Mouse (Mus musculus) cerebellum, adult 9-11 months (tissue): ENCODE results near the gene Tspan14.

ENCODE experiments used
- DNase-seq: peaks from one replicate; pipeline ENCODE4 v3.0.0; 2022

The Tspan14 gene

DNA sequence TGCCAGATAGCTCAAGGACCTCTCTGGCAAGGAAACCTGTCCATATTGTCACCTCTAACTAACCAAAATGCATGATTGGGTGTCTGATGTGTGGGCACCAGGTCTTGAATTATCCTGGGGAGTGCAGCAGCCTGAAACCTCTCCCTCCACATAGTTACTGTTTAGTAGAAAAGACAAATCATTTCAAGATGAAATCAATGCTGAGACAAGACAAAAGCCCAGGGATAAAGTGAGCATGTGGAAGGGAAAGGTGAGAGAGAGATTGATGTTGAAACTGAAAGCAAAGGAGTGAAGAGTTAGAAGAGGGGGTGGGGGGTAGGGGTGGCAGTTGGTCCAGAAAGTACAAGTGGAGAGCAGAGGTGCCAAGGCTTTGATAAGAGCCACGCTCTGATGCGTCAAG is 1.4 kb upstream of the Tspan14 start:
- DNase-seq, result no peak

DNA sequence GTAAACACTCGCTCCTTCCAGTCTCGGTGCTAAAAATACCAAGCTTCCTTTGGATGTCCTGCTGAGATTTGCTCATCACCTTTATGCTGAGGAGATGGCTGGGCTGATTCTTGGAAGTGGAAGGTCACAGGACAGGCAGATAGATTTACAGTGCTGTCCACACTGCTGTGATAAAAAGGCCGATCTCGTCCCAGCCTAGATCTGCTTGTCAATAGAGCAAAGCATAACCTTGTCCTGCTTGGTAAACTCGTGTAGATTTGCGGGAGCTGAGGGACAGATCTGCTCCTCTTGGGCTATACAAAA is 942 bp upstream of the Tspan14 start:
- DNase-seq, result no peak

GRCm38 (mm10) chr14:40966862-40967597 is 423 bp upstream of the Tspan14 start:
- peak; percentile 95 for DNase-seq

GRCm38 (mm10) chr14:40965507-40966356 is 875 bp downstream of the Tspan14 start:
- DNase-seq, result peak; percentile 59

DNA sequence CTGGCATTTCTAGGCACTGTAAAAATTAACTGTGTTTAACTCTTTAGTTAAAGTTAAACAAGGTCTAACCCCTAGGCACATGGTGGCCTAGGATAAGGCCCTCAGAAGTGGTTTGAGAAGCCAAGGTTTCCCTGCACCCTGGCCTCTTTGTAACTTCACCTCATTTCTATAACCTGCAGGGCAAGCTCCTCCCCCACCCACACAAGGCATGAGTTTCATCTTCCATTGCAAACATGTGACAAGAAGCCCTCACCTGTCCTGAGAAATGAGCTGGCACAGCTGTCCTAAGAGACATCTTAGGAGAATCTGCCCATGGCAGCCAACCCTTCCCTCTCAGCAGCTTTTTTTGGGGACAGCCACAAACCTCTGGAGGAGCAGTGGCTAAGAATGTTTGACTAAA is 1.7 kb downstream of the Tspan14 start:
- DNase-seq, result no peak

GRCm38 (mm10) chr14:40964214-40964610 is 2.4 kb downstream of the Tspan14 start:
- DNase-seq, result no peak

DNA sequence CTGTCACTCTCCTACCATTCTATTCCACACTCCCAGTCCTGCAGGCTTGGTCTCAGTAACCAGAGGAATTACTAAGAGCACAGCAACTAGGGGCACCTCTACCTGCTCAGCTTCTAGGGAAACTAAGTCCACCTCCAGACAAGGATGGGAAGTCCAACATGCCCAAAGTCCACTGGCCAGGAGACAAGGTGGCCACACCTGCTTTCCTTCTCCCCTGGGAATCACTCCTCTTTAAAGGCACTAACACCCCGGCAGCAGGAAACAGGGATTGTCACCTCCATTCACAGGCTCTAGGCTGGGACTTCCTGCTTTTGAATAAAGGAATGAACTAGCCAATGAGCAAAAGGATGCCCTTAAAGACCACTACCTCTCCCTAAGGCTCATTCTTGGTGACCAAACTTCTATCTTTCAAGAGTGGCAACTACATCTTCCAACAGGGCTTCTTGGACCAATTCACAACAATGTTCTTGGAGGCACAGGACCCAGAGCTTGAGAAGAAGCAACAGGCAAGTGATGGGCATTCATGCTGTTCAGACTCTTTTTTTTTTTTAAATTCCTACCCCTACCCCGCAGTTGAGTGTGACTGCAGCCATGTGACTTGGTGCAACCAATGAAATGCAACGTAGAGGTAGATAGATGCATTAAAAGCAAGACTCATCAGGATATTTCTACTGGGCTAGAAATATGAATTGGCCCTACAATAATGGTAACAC is 3.0 kb downstream of the Tspan14 start:
- DNase-seq, result no peak

DNA sequence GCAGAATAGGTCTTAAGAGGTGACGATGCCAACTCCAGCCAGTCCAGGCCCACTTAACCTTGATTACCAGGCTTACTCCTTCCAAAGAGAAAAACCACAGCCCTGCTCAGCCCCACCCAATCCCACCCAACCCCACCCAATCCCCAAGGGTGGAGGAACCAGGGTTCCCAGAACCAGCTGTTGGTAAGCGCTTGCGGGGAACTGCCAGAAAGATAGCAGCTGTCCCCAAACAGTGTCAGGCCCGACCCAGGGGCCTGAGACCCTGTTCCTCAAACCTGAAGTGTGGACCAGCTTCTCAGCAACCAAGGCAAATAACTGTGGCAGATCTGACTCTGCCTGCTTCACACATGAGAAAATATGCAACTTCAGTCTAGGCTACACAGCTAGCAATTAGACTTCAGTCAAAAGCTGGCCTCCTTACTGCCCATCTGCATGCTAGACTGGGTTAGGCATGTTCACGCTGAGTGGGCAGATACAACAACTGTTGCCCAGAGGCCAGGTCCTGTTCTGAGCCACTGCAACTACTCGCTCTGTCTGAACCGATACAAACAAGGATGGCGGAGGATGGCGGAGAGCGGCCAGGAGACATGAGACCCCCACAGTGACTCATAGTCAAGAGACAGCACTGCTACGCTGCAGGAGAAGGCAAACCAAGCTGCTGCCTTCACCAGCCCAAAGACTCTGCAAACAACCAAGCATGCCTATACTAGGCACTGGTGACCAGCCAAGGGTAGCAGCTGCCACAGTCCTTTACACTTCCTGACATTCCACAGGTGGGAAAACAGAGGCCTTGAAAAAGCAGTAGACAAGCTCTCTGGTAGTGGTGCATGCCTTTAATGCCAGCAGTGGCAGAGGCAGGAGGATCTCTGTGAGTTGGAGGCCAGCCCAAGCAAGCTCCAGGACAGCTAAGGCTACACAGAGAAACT is 4.0 kb downstream of the Tspan14 start:
- no peak for DNase-seq

GRCm38 (mm10) chr14:40960237-40960636 is 6.4 kb downstream of the Tspan14 start:
- DNase-seq, result peak; percentile 1

DNA sequence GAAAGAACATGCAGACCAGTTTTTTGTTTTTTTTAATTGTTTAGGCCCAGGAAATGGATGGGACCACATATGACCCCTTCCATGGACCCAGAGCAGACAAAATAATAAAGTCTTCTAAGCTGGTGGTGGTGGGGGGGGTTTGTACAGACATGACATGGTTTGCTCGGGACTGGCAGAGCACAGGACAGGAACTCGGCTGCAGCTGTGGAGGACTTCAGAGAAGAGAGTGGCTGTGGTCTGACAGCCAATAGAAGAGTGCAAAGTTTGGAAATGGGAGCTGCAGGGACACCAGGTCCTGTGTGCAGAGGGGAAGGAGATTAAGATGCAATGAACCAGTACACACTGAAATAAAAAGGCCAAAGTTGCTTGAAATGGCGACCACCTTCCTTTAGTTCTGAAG is 7.0 kb downstream of the Tspan14 start:
- DNase-seq, result no peak

DNA sequence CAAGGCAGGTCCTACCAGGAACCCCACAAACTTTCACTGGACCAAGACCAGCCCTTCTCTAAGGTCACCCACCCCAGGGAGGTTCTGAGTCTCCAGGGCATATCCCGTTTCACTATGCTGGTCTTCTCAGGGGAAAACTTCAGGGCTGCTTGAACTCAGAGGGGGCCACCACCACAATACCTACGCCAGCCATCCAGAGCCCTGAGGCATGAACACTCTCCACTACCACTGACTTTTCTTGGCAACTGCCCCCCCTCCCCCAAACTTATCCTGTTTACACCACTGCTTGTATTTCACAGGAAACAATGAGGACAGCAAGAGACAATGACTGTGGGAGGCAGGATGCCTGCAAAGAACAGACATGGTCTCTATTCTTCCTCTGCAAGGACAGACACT is 7.6 kb downstream of the Tspan14 start:
- DNase-seq, result no peak

- no peak for DNase-seq
These were observed 8.3 kb downstream of the Tspan14 start for GRCm38 (mm10) chr14:40958083-40958985.

DNA sequence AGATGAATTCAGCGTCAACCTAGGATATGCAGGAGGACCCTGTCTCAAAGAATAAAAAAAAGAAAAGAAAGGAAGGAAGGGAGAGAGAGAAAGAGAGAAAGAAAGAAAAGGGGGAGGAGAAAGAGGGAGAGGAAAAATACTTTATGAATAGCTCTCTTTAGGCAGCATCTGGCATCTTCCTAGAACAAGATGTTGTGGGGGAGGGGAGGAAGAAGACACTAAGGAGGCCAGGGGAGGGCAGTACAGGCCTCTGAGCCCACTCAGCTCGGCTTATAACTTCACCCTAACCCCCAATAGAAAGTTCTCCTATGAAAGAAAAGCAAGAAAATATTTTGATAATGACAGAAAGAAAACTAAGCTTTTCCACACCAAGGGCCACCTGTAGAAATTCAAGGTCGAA is 9.0 kb downstream of the Tspan14 start:
- no peak for DNase-seq

DNA sequence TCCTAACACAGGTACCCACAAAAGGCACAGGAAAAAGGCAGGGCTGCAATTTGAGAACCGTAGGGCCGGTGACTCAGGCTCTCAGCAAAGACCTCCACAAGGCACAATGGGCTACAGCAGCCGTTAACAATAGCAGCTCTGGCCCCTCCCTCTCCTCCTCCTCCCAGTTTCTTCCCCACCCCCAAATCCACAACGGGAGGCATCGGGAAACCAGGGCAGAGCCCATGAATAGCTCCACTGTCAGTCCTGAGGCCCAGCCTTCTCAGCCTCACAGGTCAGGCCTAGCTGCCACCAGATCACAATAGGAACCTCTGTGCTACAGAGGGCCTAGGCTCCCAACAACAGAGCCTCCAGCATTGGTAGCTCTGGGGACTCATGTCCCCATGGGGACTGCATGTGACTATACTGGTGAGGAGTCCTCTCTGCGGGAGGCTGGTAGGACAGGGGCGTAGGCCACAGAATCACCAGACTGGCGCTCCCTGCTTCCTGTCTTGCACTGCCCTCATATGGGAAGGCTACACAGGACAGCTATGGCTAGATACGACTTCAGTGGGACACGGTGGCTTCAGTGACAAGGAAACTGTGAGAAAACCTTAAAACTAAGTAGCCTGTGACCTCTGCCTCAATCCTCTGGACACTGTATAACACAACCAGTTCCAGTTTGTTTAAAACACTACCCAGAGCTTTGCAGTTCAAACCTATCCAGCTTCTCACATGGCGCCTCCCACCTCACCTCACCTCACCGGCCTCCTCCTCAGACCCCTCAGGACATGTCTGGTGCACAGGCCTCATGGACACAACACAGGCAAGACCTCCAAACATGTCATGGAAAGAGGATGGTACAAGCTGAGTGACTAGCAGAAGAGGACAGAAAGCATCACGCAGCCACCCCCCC is 10.1 kb downstream of the Tspan14 start:
- DNase-seq, result peak; percentile 59

DNA sequence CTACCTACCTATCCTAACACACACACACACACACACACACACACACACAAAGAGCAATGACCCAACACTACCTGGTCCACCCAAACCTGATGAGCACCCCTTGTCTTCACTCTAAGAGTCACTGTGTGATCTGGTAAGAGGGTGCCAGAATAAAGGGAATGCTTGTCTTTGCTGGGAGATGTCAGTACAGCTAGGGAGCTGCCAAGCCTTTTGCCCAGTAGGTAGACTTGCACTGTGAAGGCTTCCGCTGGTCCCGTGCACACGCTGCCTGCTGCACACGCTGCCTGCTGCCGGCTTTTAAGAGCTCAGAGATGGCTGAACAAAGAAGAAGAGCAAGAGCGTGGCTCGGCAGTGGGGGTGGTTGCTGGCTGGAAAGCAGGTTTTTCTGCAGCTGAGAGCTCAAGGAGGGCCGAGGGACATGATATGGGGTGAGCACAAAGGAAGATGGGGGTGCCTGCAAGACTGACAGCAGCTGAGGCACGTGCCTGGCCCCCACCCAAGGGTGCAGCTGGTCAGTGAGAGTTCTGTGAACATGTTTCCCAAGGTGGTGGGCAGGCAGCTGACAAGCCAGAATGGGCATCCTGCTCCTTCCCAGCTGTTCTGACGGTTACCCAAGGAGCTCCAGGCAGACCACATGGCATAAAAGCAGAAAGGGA is 10.9 kb downstream of the Tspan14 start:
- peak; percentile 42 for DNase-seq

GRCm38 (mm10) chr14:40955146-40955545 is 11.5 kb downstream of the Tspan14 start:
- no peak for DNase-seq

- no peak for DNase-seq
These were observed 13.2 kb downstream of the Tspan14 start for GRCm38 (mm10) chr14:40953381-40953780.

DNA sequence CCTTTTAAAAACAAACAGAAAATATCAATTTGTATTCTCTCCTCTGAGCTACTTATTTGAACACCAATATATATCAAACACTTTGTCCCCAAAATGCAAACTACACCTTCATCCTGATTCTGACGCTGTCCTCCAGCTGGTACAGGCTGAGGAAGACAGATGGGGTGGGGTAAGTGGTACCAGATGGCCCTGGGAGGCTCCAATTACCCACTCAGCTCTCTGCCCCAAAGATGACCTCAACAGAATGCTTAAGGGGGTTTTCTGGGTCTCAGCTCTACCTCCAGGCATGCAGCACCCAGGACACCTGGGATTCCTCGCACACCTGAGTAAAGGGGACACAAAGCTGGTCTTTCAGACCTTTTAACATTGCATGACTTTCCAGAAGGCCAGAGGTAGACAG is 13.9 kb downstream of the Tspan14 start:
- DNase-seq, result peak; percentile 25

DNA sequence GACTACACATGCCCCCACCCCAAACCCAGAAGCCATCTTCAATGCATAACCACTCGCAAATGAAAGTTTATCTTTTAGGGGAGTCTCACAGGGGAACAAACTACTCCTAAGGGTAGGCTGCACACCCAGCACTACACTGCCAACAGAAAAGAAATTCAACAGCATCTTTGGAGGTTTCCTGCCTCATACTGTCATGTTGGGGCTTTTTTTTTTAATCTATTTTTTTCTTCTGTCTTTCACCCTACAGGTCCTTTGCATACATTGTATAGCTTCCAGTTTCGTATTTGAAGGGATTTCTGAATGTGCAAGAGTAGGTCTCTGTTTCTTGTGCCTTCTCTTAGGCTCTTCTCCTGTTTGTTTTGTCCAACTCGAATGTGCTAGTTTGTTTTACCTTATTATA is 14.3 kb downstream of the Tspan14 start:
- DNase-seq, result no peak
